Mouse (Mus musculus) small intestine, adult 2 months (tissue): ENCODE measurements around the gene Cryab. TPM values are rescaled to one million over a fixed set of nuclear protein-coding genes. Genes with fewer than 3 reads are reported as not detected.

Experiments used
- H3K27ac ChIP-seq: fragments of 200-500 bp; 2 replicates; pipeline ENCODE4 v1.5.1; 2012; ENCODE audit warnings: low read depth, low read length, control low read depth, inconsistent platforms; ENCODE audit not compliant: insufficient read depth
- H3K27me3 ChIP-seq: fragments of 200-500 bp; 2 replicates; pipeline ENCODE4 v1.6.1; 2012; ENCODE audit warnings: mild to moderate bottlenecking, moderate library complexity, low read length, inconsistent platforms; ENCODE audit not compliant: control insufficient read depth, insufficient read depth
- H3K36me3 ChIP-seq: fragments of 200-500 bp; 2 replicates; pipeline ENCODE4 v1.6.1; 2012; ENCODE audit warnings: mild to moderate bottlenecking, low read length, control low read depth, inconsistent platforms; ENCODE audit not compliant: control insufficient read depth, insufficient read depth
- H3K4me1 ChIP-seq: fragments of 200-500 bp; 2 replicates; pipeline ENCODE4 v1.6.1; 2012; ENCODE audit warnings: low read length, inconsistent platforms, mixed read lengths; ENCODE audit not compliant: control insufficient read depth, insufficient read depth, insufficient read length
- H3K4me3 ChIP-seq: fragments of 200-500 bp; 2 replicates; pipeline ENCODE4 v1.5.1; 2012; ENCODE audit warnings: low read depth, mild to moderate bottlenecking, control low read depth, inconsistent platforms, low read length, moderate library complexity
- CTCF ChIP-seq: fragments of 200-500 bp; IDR thresholded peaks from 2 replicates; pipeline ENCODE4 v1.5.1; 2012; ENCODE audit warnings: low read depth, mild to moderate bottlenecking, control low read depth, inconsistent platforms, low read length, moderate library complexity, mixed read lengths; ENCODE audit not compliant: insufficient replicate concordance, insufficient read length; ENCODE audit errors: extremely low read depth
- POLR2A ChIP-seq: fragments of 200-500 bp; IDR thresholded peaks from 2 replicates; pipeline ENCODE4 v1.6.1; 2012; ENCODE audit warnings: low read depth, mild to moderate bottlenecking, control low read depth, inconsistent platforms, low read length, moderate library complexity
- WGBS: fragments of 180-500 bp; shearing (Covaris S2); methylation state at CpG from one replicate; pipeline ENCODE4 v1.1.7; 2018; 5-methylcytosine and 5-hydroxymethylcytosine counted together
- polyA plus RNA-seq: library from polyadenylated mRNA; depleted of rRNA; stranded (reverse); fragments of >200 nt; gene quantifications from 2 replicates; pipeline ENCODE4 v1.2.3, GENCODE M21; 2012; rRNA removed

Cryab gene
- 16.7 and 23.1 TPM in 2 replicates for polyA plus RNA-seq

DNA sequence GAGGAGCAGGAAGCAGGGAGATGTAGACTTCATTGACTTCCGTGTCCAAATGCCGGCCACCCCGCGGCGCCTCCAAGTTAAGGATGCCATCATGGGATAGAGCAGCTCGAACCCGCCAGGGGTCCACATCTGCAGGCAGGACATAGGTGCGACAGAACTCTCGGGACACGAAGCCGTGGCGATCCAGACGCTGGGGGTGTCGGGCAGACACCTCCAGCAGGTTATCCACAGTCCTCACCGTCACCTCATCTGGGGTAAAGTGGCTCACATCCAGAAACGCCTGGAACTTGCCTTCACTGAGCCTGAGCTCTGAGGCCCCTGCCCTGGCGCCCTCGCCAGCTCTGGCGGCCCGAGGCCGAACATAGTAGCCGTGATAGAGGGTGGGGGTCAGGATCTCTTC lies at the start of gene Cryab:
TSS of gene Cryab (plus strand) at position 3 of the 400 bp plus-strand sequence.
- Histone ChIP-seq H3K27me3 (0 out of 2 replicates have a peak, but pooled peaks cover 3% of the 10 kb centered on the region), H3K4me3 (peak within 1 kb of the TSS; percentile 37), H3K27ac (peak within 1 kb of the TSS; percentile 55; the same call in 1 of the 2 replicates), H3K36me3 (no peaks in the 10 kb centered on the region), H3K4me1 (peaks cover 2% of the 10 kb centered on the region; the same call in 1 of the 2 replicates)
- WGBS, result 80% methylated on average over 22 of the region's 22 CpGs
- TF ChIP-seq POLR2A, result no peak
- no peak for TF ChIP-seq CTCF

DNA sequence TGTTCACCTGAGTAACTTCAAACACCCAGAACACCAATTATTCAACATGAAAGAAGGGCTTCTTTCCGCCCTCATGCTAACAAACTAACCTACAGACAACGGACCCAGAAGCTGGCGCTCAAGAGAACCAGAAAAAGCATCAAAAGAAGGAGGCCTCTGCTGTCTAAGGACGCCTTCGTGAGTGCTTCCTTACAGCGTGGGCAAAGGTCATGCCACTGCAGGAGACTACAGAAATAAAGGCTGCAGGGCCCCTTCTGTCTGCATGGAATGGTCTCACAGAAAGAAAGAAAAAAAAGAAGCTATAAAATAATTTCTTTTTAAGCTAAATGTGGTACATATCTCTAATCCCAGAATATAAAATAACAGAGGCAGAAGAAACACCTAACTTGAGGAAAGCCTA lies 46.2 kb upstream of the Cryab start:
- no peak for TF ChIP-seq POLR2A
- no peak for TF ChIP-seq CTCF
- no peak overlapping the region for H3K27ac ChIP-seq
- no peaks in the 10 kb centered on the region for H3K36me3 ChIP-seq
- 35% methylated on average over 6 of the region's 6 CpGs for WGBS
- no peak overlapping the region for H3K4me3 ChIP-seq
- H3K4me1 ChIP-seq, result no peaks in the 10 kb centered on the region
- H3K27me3 ChIP-seq, result no peaks in the 10 kb centered on the region

DNA sequence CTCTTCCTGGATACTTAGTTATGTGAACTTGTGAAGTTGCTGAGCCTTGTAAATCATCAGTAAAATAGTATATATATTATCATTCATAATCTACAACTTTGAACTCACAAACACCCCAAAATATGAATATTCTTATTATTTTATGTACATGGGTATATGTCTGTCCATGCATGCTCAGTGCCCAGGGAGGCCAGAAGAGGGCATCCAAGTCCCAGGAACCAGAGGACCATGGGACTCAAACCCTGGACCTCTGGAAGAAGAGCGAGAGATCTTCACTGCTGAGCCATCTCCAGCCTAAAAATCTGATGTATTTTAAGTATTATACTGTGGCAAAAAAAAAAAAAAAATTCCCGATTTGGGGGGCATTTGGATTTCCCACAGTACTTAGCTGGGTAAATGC lies 42.0 kb upstream of the Cryab start:
- 22% methylated on average over 2 of the region's 2 CpGs for WGBS
- no peaks in the 10 kb centered on the region for H3K36me3 ChIP-seq
- no peak overlapping the region for H3K27ac ChIP-seq
- H3K4me1 ChIP-seq, result no peaks in the 10 kb centered on the region
- H3K4me3 ChIP-seq, result no peak overlapping the region
- TF ChIP-seq CTCF (peak; percentile 58; the same call in 1 of the 2 replicates), POLR2A (no peak)
- no peaks in the 10 kb centered on the region for H3K27me3 ChIP-seq

DNA sequence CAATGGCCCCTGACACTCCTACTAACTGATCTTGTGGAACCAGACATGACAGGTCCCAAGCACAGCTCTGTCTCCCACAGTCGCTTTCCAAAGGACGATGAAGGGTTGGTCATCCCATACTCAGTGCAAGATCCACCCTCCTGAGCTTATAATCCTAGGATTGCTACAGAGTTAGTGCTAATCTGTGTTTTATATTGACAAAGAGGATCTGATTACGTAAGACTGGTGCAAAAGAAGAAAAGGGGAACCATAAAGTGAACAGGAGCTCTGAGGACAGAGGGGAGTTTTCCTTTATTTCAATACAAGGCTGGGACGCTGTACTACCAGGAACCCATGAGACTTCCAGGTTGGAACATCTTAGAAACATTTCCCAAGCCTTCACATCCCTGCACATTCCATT lies 39.8 kb upstream of the Cryab start:
- no peaks in the 10 kb centered on the region for H3K4me1 ChIP-seq
- no peak overlapping the region for H3K4me3 ChIP-seq
- WGBS, result 74% methylated on average over 4 of the region's 4 CpGs
- no peaks in the 10 kb centered on the region for H3K36me3 ChIP-seq
- TF ChIP-seq POLR2A (no peak), CTCF (no peak)
- H3K27me3 ChIP-seq, result no peaks in the 10 kb centered on the region
- H3K27ac ChIP-seq, result no peak overlapping the region

DNA sequence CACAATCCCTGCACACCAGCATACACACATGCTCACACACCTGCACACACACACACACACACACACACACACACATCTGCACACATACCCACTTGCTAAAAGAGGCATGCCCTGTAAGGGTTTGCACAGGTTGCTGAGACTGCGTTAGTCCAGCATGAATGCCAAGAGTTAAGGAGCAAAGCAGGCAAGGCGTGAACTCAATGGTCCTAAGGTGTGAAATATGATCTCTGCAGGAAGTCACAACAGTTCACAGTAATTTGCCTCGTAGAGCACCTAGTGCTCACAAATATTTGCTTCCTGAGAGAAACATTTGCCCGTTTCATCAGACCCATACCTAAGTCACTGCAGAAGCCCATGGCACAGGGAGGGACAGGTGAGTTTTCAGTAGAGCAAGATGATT lies 36.9 kb upstream of the Cryab start:
- Histone ChIP-seq H3K4me3 (no peak overlapping the region), H3K36me3 (no peaks in the 10 kb centered on the region), H3K27ac (no peak overlapping the region), H3K4me1 (no peaks in the 10 kb centered on the region), H3K27me3 (no peaks in the 10 kb centered on the region)
- 36% methylated on average over 4 of the region's 4 CpGs for WGBS
- TF ChIP-seq POLR2A, result no peak
- TF ChIP-seq CTCF, result no peak

DNA sequence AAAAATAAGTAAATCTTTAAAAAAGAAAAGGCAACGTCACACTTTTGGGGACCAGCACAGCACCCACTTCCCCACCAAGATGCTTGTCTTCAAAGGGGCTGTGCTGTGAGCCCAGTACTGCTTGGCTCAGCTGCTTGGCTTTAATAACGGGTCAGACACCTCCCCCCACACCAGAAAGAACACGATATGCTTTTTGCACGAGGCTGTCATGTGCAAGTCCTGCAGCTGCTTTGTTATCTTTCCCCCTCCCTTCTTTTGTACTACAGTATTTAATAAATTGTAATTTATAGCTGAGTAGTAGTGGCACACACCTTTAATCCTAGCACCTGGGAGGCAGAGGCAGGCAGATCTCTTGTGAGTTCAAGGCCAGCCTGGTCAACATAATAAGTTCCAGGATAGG lies 32.2 kb upstream of the Cryab start:
- Histone ChIP-seq H3K36me3 (no peaks in the 10 kb centered on the region), H3K27me3 (no peaks in the 10 kb centered on the region), H3K4me1 (peaks cover 4% of the 10 kb centered on the region; the same call in 1 of the 2 replicates), H3K4me3 (no peak overlapping the region), H3K27ac (no peak overlapping the region)
- no peak for TF ChIP-seq POLR2A
- 63% methylated on average over 4 of the region's 4 CpGs for WGBS

DNA sequence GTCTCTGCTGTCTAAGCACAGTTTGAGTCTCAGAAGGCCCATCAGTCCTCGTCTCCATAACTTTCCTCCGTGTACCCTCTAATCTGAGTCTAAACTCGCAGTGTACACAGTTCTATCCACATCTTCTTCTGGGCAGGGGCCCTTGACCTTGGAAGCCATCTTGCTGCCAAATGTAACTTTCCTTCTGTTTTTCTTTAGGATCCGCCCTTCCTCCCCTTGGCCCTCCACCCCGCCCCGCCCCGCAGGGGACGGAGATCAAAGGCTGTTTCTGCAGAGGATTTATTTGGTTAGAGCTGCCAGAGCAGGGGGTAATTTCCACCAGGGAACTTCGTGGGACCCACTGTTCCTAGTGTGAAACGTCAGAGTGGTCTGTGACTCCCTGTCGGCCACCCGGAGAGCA lies 30.1 kb upstream of the Cryab start:
- Histone ChIP-seq H3K36me3 (no peaks in the 10 kb centered on the region), H3K4me1 (peaks cover 4% of the 10 kb centered on the region; the same call in 1 of the 2 replicates), H3K27ac (no peak overlapping the region), H3K27me3 (no peaks in the 10 kb centered on the region), H3K4me3 (no peak overlapping the region)
- WGBS, result 29% methylated on average over 12 of the region's 12 CpGs
- TF ChIP-seq CTCF (no peak), POLR2A (no peak)

DNA sequence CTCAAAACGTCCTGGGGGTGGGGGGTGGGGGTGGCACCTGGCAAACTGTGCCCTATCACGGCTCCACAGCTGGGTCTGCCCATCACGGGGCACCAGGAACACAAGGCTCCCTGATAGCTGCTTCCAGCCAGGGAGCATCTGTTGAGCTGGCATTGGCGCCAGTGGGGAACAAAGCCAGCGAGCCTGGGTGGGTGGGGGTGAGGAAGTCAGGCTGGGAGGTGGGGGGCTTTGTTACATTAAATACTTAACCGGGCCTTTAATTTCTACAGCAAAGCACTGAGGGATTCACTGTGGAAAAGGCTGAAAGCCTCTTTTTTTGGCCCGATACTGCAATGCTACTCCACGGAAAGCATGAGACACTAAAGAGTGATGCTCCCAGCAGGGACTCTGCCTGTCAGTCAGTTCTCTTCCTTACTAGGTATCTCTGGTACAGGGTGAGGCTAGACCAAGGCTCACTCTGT lies 28.6 kb upstream of the Cryab start:
- 75% methylated on average over 8 of the region's 8 CpGs for WGBS
- no peak overlapping the region for H3K27ac ChIP-seq
- no peaks in the 10 kb centered on the region for H3K36me3 ChIP-seq
- no peak for TF ChIP-seq POLR2A
- TF ChIP-seq CTCF, result no peak
- peaks cover 4% of the 10 kb centered on the region; the same call in 1 of the 2 replicates for H3K4me1 ChIP-seq
- no peak overlapping the region for H3K4me3 ChIP-seq
- no peaks in the 10 kb centered on the region for H3K27me3 ChIP-seq
